Mouse (Mus musculus): Measurements from ENCODE around the gene Rtraf.

DNA sequence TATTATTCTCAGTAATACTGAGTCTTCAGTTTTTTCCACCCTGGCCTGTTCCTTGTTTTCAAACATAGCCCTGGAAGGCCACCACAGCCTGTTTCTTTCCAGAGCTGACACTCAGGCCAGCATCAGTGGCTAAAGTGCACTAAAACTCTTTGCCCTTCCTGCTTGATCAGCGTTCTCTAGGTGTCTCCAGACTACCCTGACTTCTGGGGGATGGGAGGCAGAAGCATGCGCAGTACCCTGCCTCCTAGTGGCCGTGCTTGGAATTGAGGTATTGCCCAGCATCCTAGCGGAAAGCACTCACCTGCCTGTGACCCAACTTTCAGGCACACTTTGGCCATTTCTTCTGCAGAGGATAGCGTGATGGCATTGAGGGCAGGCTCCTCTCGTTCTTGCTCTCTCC is 46.7 kb downstream of the Rtraf start:
- TF ChIP-seq CTCF (IDR thresholded peaks at IDR 0.05) (peak; percentile 85), EP300 (IDR thresholded peaks at IDR 0.05) (no peak)

All from lung, postnatal 0 days (tissue).